Mouse (Mus musculus) liver, adult 2 months (tissue): ENCODE results near the gene Styxl1.

Experiments used
- CTCF ChIP-seq: fragments of 200-500 bp; IDR thresholded peaks from 2 replicates; pipeline ENCODE4 v1.5.1; 2011; ENCODE audit warnings: low read depth, low read length, control low read depth
- POLR2A ChIP-seq: fragments of 200-500 bp; IDR thresholded peaks from 2 replicates; pipeline ENCODE4 v1.6.1; 2011; ENCODE audit warnings: low read length, control low read depth; ENCODE audit not compliant: insufficient read depth; ENCODE audit errors: extremely low read depth

DNA sequence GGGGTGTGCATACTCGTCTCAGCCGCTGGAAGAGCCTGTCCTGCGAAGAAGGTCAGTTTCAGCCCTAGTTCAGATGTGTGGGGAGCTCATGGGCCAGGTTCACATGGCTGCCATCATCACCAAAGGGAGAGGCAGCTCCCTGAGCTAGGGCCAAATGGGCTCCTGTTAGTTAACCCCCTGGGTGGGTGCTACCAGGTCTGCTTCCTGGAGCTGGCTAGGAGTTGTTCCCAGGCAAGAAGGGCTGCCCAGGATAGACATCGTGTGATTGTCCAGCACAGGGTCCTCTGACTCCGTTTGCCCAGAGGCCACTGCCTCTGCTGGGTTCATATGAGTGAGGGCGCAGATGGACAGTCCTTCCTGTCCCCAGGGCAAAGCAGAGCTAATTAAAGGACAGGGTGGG, 52.2 kb downstream of the Styxl1 start:
- no peak for TF ChIP-seq CTCF
- no peak for TF ChIP-seq POLR2A
